ENCODE assay signal across 23 mouse cellular contexts in genomic region chr1:20943016-20943415, GRCm38 (mm10). TPM values are rescaled to one million over a fixed set of nuclear protein-coding genes. Genes with fewer than 3 reads are reported as not detected.
DNase-seq lines count a peak whose midpoint lies in the region; ATAC-seq and TF ChIP-seq lines count a peak whose summit lies in the region.
"Had no signal": no experiment of that assay in that cellular context is flagged by ENCODE, and none has a peak within 500 bp of the region (broad histone marks: within the 10 kb centered on the region; RNA-seq: fewer than 3 reads in every experiment).

No protein-coding gene starts in this region.

- peak; percentile 26 for DNase-seq in CD4-positive, CD25-positive, alpha-beta regulatory T cell, adult 2 months (ENCODE audit: low read depth, low spot score)
- no peak for DNase-seq in left cerebral cortex, adult 2 months (ENCODE audit: extremely low spot score in 1 of 2, low spot score in 2 of 2)
- DNase-seq in left cerebral cortex, postnatal 10 days (ENCODE audit: extremely low spot score in 1 of 2, low spot score in 2 of 2), result no peak
- DNase-seq in A20 (ENCODE audit: low read depth, low spot score) (peak; percentile 21), NIH3T3 (ENCODE audit: low read depth) (peak; percentile 33)
- no peak for DNase-seq in gastrocnemius, postnatal 4 days (ENCODE audit: low spot score in 2 of 2)
- DNase-seq in gastrocnemius, postnatal 10 days, result no peak
- DNase-seq: adrenal gland, postnatal 10 days; cerebellum, postnatal 10 days; heart, postnatal 10 days; layer of hippocampus, postnatal 36 days; lung, postnatal 4 days; right cerebral cortex, adult 18-20 months; thymus, postnatal 14 days had no signal

- peak; percentile 16 for TF ChIP-seq CTCF in left cerebral cortex, adult 2 months (IDR thresholded peaks at IDR 0.05)

- H3K27ac ChIP-seq in left cerebral cortex, adult 2 months, result no peak overlapping the region
- H3K27ac ChIP-seq: forebrain, embryonic 15.5 days; hindbrain, embryonic 13.5 days; intestine, embryonic 15.5 days; kidney, embryonic 15.5 days; limb, embryonic 15.5 days; lung, embryonic 15.5 days; neural tube, embryonic 12.5 days had no signal

- intact Hi-C loops in left cerebral cortex, adult 2 months (cut with DNase I), result no loop called here
- intact Hi-C loops in left cerebral cortex, postnatal 10 days (cut with DNase I), result loop anchor here (10.0 kb wide), 1 partner anchor 1322 kb away; no protein-coding TSS in a partner anchor

- ATAC-seq in CD4-positive, CD25-positive, alpha-beta regulatory T cell, adult 4 months, result no peak
- ATAC-seq: forebrain, embryonic 15.5 days; intestine, embryonic 15.5 days had no signal

- no peak overlapping the region for H3K4me3 ChIP-seq in left cerebral cortex, adult 2 months
- H3K4me3 ChIP-seq: embryonic facial prominence, embryonic 13.5 days; forebrain, embryonic 15.5 days; hindbrain, embryonic 13.5 days; intestine, embryonic 15.5 days; kidney, embryonic 15.5 days; limb, embryonic 15.5 days; lung, embryonic 15.5 days; neural tube, embryonic 12.5 days had no signal

RNA-seq across cellular contexts. Expression of gene Efhc1, which starts 8.4 kb away (rescaled TPM):
- 1 to 10 TPM in 1 of 2 experiments, under 1 TPM in 1; 0.54 to 1.2 TPM for polyA plus RNA-seq in CD4-positive, CD25-positive, alpha-beta regulatory T cell, adult 4 months (2017; shearing (Covaris generic))
- 1 to 10 TPM; 1.3 to 1.9 TPM for total RNA-seq in left cerebral cortex, adult 2 months (2021)
- 1 to 10 TPM; 1.4 to 1.7 TPM for total RNA-seq in left cerebral cortex, postnatal 10 days (2021)
- total RNA-seq in gastrocnemius, postnatal 4 days (2021), result 1 to 10 TPM; 2.9 to 5.0 TPM
- total RNA-seq in gastrocnemius, postnatal 10 days (2021), result 1 to 10 TPM in 1 of 2 experiments, under 1 TPM in 1; 0.96 to 1.5 TPM

RNA-seq across cellular contexts. Expression of gene Paqr8, which starts 52.6 kb away (rescaled TPM):
- polyA plus RNA-seq in CD4-positive, CD25-positive, alpha-beta regulatory T cell, adult 4 months (2017; shearing (Covaris generic)), result 1 to 10 TPM; 2.2 to 5.8 TPM
- 100 to 1,000 TPM; 128 to 135 TPM for total RNA-seq in left cerebral cortex, adult 2 months (2021)
- total RNA-seq in left cerebral cortex, postnatal 10 days (2021), result 10 to 100 TPM; 61.6 to 87.0 TPM
- total RNA-seq in gastrocnemius, postnatal 4 days (2021), result 1 to 10 TPM; 2.5 to 3.0 TPM
- 1 to 10 TPM; 2.0 to 2.2 TPM for total RNA-seq in gastrocnemius, postnatal 10 days (2021)

Comparison
In these comparisons a context has a peak if more than half of its experiments do, and no peak if none do; other contexts are left out.
1. DNase-seq: peak in CD4-positive, CD25-positive, alpha-beta regulatory T cell, adult 2 months (single experiment), A20 (single experiment) and NIH3T3 (single experiment); none in left cerebral cortex, adult 2 months (0 of 2), left cerebral cortex, postnatal 10 days (0 of 2), gastrocnemius, postnatal 4 days (0 of 2) and gastrocnemius, postnatal 10 days (single experiment).
2. RNA of gene Paqr8, which starts 52.6 kb away (total RNA-seq): 128 to 135 TPM in left cerebral cortex, adult 2 months and 61.6 to 87.0 TPM in left cerebral cortex, postnatal 10 days; 2.5 to 3.0 TPM in gastrocnemius, postnatal 4 days and 2.0 to 2.2 TPM in gastrocnemius, postnatal 10 days; every median in the first group is over 10 times any median in the second.